Mouse (Mus musculus): ENCODE data around the gene Tbkbp1. TPM values are rescaled to one million over a fixed set of nuclear protein-coding genes. Genes with fewer than 3 reads are reported as not detected.

Gene Tbkbp1
- total RNA-seq, 2 experiments from 2014 or later, result 42.9 to 53.7 TPM

- intact Hi-C loops (cut with DNase I), result loop anchor here (5.0 kb wide), 1 partner anchor 105 kb away; no protein-coding TSS in a partner anchor
- DNase-seq (ENCODE audit: low spot score in 2 of 2), result no peak
These were observed 25.6 kb upstream of the Tbkbp1 start for GRCm38 (mm10) chr11:97176851-97177250.

- intact Hi-C loops (cut with DNase I), result loop anchor here (5.0 kb wide), 1 partner anchor 103 kb away; no protein-coding TSS in a partner anchor
- peak; percentile 46 to 54 for DNase-seq (ENCODE audit: low spot score in 2 of 2)
These were observed 24.2 kb upstream of the Tbkbp1 start for GRCm38 (mm10) chr11:97175499-97175898.

GRCm38 (mm10) chr11:97160341-97160740 lies 9.0 kb upstream of the Tbkbp1 start:
- intact Hi-C loops (cut with DNase I), result no loop called here
- DNase-seq (ENCODE audit: low spot score in 2 of 2), result no peak

DNA sequence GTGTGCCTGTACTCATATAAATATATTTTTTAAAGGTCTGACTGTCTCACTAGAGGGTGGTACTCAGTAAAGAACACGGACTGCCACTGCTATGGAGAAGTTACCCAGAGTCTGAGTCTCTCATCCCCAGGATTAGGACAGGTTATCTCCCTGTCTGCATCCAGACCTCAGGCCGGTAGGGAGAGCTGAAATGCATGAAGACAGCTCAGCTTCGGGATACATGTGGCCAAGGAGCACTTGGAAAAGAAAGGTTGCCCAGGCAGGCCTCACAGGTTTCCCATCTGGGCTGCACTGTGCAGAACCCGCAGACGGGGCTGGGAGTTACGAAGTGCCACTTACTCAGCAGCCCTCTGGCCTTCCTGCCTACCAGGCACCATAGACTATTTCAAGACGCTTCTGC lies 5.7 kb upstream of the Tbkbp1 start:
- no peak for DNase-seq (ENCODE audit: low spot score in 2 of 2)
- intact Hi-C loops (cut with DNase I), result no loop called here

GRCm38 (mm10) chr11:97152662-97153287 lies 1.5 kb upstream of the Tbkbp1 start:
- intact Hi-C loops (cut with DNase I), result no loop called here
- no peak for DNase-seq (ENCODE audit: low spot score in 2 of 2)

DNA sequence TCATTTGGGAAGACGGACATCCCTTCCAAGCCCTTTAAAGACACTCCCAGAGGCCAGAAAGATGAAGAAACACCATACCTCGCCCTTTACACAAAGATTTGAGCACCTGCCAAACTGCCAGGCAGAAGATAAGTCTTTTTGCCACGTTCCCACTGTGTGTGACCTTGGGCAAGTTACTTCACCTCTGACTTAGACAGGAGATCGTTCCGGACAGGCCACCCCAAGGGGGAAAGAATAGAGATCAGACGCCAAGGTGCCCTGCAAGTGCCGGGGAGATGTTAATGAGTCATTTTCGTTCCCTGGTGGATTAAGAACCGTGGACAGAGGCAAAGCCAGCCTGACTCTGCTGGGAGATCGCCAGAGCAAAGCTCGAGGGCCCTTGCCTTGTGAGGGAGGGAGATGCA lies 730 bp upstream of the Tbkbp1 start:
- DNase-seq (ENCODE audit: low spot score in 2 of 2), result no peak
- intact Hi-C loops (cut with DNase I), result no loop called here

GRCm38 (mm10) chr11:97150411-97151330 lies 624 bp downstream of the Tbkbp1 start:
- intact Hi-C loops (cut with DNase I), result no loop called here
- DNase-seq (ENCODE audit: low spot score in 2 of 2), result peak; percentile 53 to 67

DNA sequence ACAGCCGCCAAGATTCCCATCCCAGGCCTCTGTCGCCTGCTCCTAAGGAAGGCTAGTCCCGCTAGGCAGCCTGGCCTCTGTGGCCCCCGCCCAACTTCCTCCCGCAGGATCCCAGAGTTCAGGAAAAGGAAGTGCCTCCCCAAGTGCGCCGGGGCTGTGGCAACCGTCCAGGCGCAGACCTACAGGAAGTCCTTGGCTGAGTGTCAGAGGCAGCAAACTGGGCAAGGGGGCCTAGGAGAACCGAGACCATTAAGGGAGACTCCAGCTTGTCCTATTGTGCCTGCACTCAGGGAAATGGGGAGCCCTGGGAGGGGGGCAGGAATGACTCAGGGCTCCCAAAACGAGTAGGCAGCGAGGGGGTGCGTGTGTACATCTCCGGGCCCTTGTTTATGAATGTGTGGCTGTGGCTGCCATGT lies 1.3 kb downstream of the Tbkbp1 start:
- intact Hi-C loops (cut with DNase I), result loop anchor here (5.0 to 10.0 kb wide), 2 partner anchors 78 to 165 kb away; partner anchors contain the start of gene Sp2
- peak; percentile 52 to 59 for DNase-seq (ENCODE audit: low spot score in 2 of 2)

GRCm38 (mm10) chr11:97149026-97149425 lies 2.3 kb downstream of the Tbkbp1 start:
- intact Hi-C loops (cut with DNase I), result loop anchor here (5.0 to 10.0 kb wide), 2 partner anchors 77 to 164 kb away; partner anchors contain the start of gene Sp2

DNA sequence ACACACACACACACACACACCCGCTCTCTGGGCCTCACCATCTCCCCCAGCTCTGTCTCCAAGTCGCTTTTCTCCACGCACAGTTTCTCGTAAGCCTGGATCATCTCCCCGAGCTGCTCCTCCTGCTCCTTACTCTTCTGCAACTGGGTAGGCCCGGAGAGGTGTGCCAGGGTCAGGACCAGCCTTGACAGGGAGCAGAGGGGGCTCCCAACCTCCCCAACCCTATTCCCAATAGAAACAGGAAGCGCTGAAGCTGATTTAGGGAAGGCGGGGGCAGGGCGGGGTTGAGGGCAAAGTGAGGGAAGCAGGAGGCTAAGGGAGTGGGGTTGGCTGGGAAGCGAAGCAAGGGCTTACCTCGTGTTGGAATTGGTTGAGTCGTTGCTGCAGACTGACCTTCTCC lies 2.7 kb downstream of the Tbkbp1 start:
- intact Hi-C loops (cut with DNase I), result loop anchor here (5.0 to 10.0 kb wide), 2 partner anchors 76 to 164 kb away; partner anchors contain the start of gene Sp2
- no peak for DNase-seq (ENCODE audit: low spot score in 2 of 2)

More at GRCm38 (mm10) chr11:97149026-97149425, 2.3 kb downstream of the Tbkbp1 start:
- DNase-seq (ENCODE audit: low spot score in 2 of 2), result no peak

DNA sequence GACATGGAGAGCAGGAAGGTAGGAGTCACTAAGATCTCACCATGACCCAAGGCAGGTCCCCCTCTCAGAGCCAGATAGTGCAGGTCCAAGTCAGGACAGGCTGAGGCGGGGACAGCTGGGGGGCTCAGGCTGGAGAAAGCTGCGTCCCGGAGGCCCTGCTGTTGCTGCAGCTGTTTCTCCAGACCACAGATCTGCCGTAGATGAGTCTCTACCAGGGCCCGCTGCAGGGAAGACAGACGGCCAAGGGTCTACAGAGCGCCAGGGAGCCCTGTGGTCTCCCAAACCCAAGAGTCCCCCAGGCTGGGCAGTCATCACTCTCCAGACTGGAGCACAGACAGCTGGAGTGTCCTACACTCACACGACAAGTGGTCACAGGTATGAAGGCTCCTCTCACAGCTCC lies 4.0 kb downstream of the Tbkbp1 start:
- DNase-seq (ENCODE audit: low spot score in 2 of 2), result no peak
- intact Hi-C loops (cut with DNase I), result loop anchor here (5.0 to 10.0 kb wide), 2 partner anchors 75 to 163 kb away; partner anchors contain the start of gene Sp2

DNA sequence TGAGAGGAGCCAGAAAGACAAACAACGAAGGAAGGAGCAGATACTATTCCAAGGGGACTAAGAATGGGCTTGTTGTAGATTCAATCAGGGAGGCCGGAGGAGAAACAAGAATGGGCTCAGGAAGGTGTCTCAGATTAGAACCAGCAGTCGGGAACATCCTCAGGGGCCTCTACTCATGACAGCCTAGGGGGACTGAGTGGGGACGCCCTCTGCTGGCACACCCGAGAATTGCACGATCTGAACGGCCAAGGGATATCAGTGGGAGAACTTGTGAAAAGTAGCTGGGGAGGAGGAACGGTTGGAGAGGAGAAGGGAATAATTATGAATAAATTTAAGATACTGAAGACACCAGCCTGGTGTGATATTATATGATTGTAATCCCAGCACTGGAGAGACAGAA lies 4.6 kb downstream of the Tbkbp1 start:
- peak; percentile 78 for DNase-seq (ENCODE audit: low spot score in 2 of 2)
- intact Hi-C loops (cut with DNase I), result loop anchor here (1.0 to 10.0 kb wide), 3 partner anchors 45 to 162 kb away; partner anchors contain the start of gene Sp2

GRCm38 (mm10) chr11:97145951-97146350 lies 5.3 kb downstream of the Tbkbp1 start:
- no peak for DNase-seq (ENCODE audit: low spot score in 2 of 2)
- intact Hi-C loops (cut with DNase I), result loop anchor here (1.0 to 10.0 kb wide), 3 partner anchors 45 to 161 kb away; partner anchors contain the start of gene Sp2

- DNase-seq (ENCODE audit: low spot score in 2 of 2), result no peak
- intact Hi-C loops (cut with DNase I), result loop anchor here (5.0 to 10.0 kb wide), 2 partner anchors 73 to 161 kb away; partner anchors contain the start of gene Sp2
These were observed 6.0 kb downstream of the Tbkbp1 start for GRCm38 (mm10) chr11:97145320-97145719.

DNA sequence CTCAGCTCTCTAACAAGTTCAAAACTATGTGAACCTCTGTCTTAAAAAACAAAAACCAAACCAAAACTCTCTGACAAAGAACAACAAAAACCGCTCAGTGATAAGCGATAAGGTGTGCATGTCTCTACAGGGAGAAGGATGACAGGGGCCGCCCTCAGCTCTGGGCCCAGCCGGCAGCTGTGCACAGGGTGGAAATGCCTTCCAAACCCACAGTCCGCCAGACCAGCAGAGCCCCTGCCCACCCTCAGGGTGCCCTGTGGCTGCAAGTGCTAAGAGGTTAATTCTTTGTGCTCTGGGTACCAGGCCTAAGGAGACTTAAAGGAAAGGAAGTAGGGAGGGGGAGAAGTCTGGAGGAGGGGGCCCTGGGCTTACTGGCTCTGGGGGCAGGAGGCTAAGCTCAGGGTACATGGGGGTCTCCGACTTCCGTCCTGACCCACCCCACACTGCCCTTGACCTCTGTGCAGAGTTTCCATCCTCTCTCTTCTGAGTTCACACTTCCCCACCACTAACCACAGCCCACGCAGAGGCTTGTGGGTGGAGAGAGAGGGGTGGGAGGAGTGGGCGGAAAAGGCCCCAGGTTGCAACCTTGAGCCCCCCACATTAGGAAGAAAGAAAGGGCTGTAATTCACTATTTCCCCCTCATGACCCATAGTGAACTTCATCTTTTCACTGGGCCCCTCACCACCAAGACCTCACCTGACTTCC lies 7.9 kb downstream of the Tbkbp1 start:
- intact Hi-C loops (cut with DNase I), result loop anchor here (10.0 kb wide), 1 partner anchor 159 kb away; the partner anchor contains the start of gene Sp2
- no peak for DNase-seq (ENCODE audit: low spot score in 2 of 2)

- intact Hi-C loops (cut with DNase I), result loop anchor here (10.0 kb wide), 1 partner anchor 157 kb away; the partner anchor contains the start of gene Sp2
These were observed 9.1 kb downstream of the Tbkbp1 start for GRCm38 (mm10) chr11:97142159-97142608.

GRCm38 (mm10) chr11:97140811-97141210 lies 10.5 kb downstream of the Tbkbp1 start:
- no peak for DNase-seq (ENCODE audit: low spot score in 2 of 2)
- intact Hi-C loops (cut with DNase I), result loop anchor here (10.0 kb wide), 1 partner anchor 156 kb away; the partner anchor contains the start of gene Sp2

More at GRCm38 (mm10) chr11:97142159-97142608, 9.1 kb downstream of the Tbkbp1 start:
- DNase-seq (ENCODE audit: low spot score in 2 of 2), result no peak

- intact Hi-C loops (cut with DNase I), result no loop called here
- no peak for DNase-seq (ENCODE audit: low spot score in 2 of 2)
These were observed 12.0 kb downstream of the Tbkbp1 start for GRCm38 (mm10) chr11:97139256-97139655.
